Mouse (Mus musculus) ES-Bruce4 (cell line): ENCODE results near the gene Apoe.

ENCODE experiments used
- CTCF ChIP-seq: IDR thresholded peaks from one replicate; pipeline ENCODE4 v1.8.1; 2011; ENCODE audit warnings: low read depth, low read length
- POLR2A ChIP-seq: IDR thresholded peaks from one replicate; pipeline ENCODE4 v1.8.1; 2011; ENCODE audit warnings: low read length; ENCODE audit not compliant: insufficient read depth

GRCm38 (mm10) chr7:19705271-19705670, 6.3 kb upstream of the Apoe start:
- TF ChIP-seq CTCF (no peak), POLR2A (no peak)
